Mouse (Mus musculus): ENCODE data around the gene Clasp1. TPM values are rescaled to one million over a fixed set of nuclear protein-coding genes. Genes with fewer than 3 reads are reported as not detected.

Gene Clasp1
- polyA plus RNA-seq, 1 experiment from 2014 or later: 70.0 TPM

DNA sequence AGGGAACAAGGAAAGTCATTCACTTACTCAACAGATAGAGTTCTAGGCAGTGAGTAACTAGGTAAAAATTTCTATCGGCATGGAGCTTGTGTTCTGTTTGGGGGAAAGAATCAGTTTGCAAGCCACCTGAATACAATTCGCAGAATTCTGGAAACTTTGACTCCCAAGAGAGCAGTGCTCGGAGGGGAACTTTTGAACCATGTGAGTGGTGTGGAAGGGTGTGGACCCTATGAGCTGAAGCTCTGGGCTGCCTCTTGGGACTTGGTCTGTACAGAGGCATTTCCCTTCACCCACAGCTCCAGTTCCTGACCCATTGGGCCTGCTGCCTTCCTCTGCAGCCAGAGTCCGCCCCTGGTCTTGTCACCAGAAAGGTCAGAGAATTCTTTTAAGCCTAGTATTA, 64.7 kb downstream of the Clasp1 start:
- no peak overlapping the region for H3K27ac ChIP-seq (ENCODE audit: low read depth, low read length)
- peaks cover 15% of the 10 kb centered on the region; the same call in 1 of the 2 replicates for H3K4me1 ChIP-seq (ENCODE audit: control insufficient read depth, insufficient read depth, low read length)
- no peak overlapping the region for H3K4me2 ChIP-seq (replicated peaks; ENCODE audit: low read depth, low read length)
- H3K36me3 ChIP-seq (ENCODE audit: control insufficient read depth, insufficient read depth, low read length): no peaks in the 10 kb centered on the region
- WGBS: 90% methylated on average over 4 of the region's 4 CpGs
- no peak for ATAC-seq (ENCODE audit: low FRiP score, low TSS enrichment)
- H3K9ac ChIP-seq (ENCODE audit: low read depth, low read length): no peak overlapping the region
- no peaks in the 10 kb centered on the region for H3K9me3 ChIP-seq (ENCODE audit: control insufficient read depth, low read length)
- no peaks in the 10 kb centered on the region for H3K27me3 ChIP-seq (ENCODE audit: control insufficient read depth, insufficient read depth, low read length)
- H3K4me3 ChIP-seq (ENCODE audit: low read length): no peak overlapping the region

DNA sequence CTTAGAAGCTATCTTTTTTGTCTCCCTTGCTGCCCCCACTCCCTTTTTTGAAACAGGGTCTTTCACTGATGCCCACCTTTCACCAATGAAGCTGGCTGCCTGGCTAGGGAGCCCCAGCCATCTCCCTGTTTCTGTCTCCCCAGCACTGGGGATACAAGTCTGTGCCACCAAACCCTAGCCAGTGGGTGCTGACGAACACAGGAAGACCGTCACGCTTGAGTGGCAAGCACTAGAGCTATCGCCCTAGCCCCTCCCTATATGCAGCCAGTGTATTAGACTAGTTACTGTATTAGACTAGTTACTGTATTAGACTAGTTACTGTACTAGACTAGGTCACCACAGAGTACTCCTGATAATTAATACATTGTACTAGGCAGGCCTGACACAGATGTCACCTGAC, 66.0 kb downstream of the Clasp1 start:
- no peak overlapping the region for H3K27ac ChIP-seq (ENCODE audit: low read depth, low read length)
- 61% methylated on average over 4 of the region's 4 CpGs for WGBS
- no peaks in the 10 kb centered on the region for H3K27me3 ChIP-seq (ENCODE audit: control insufficient read depth, insufficient read depth, low read length)
- no peak overlapping the region for H3K9ac ChIP-seq (ENCODE audit: low read depth, low read length)
- no peaks in the 10 kb centered on the region for H3K36me3 ChIP-seq (ENCODE audit: control insufficient read depth, insufficient read depth, low read length)
- no peak overlapping the region for H3K4me2 ChIP-seq (replicated peaks; ENCODE audit: low read depth, low read length)
- ATAC-seq (ENCODE audit: low FRiP score, low TSS enrichment): no peak
- H3K4me1 ChIP-seq (ENCODE audit: control insufficient read depth, insufficient read depth, low read length): peaks cover 15% of the 10 kb centered on the region; the same call in 1 of the 2 replicates
- no peaks in the 10 kb centered on the region for H3K9me3 ChIP-seq (ENCODE audit: control insufficient read depth, low read length)
- no peak overlapping the region for H3K4me3 ChIP-seq (ENCODE audit: low read length)

DNA sequence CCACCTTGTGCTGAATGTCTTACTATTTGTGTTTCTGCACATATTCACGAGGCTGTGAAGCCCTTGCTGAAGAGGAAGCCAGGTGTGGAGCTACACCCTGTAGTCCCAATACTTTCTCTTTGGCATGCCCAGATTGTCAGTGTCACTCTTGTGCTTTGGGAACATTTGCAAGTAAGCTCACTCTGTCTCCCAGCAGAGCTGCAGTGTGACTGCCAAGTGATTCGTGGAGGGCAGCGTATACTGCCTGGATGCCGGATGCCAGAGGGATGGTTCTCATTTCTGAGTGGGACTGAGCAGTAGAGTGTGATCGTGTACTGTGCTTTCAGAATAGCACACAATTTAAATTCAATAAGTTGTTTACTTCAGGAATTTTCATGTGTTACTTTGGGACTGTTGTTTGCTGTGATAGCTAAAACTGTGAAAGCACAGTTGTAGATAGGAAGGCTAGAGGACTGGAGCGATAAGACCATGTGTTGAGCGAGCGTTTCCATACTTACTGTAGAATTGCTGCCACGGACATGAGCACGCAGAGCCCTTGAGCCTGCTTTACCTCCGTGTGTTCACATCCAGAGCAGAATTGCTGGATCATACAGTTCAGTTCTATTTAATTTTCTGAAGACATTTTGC, 68.5 kb downstream of the Clasp1 start:
- 60% methylated on average over 11 of the region's 11 CpGs for WGBS
- peaks cover 13% of the 10 kb centered on the region for H3K36me3 ChIP-seq (ENCODE audit: control insufficient read depth, insufficient read depth, low read length)
- H3K9ac ChIP-seq (ENCODE audit: low read depth, low read length): peak overlapping the region; percentile 19; the same call in 1 of the 2 replicates
- no peak overlapping the region for H3K4me3 ChIP-seq (ENCODE audit: low read length)
- H3K27ac ChIP-seq (ENCODE audit: low read depth, low read length): no peak overlapping the region
- H3K4me1 ChIP-seq (ENCODE audit: control insufficient read depth, insufficient read depth, low read length): peaks cover 15% of the 10 kb centered on the region; the same call in 1 of the 2 replicates
- no peak for ATAC-seq (ENCODE audit: low FRiP score, low TSS enrichment)
- H3K27me3 ChIP-seq (ENCODE audit: control insufficient read depth, insufficient read depth, low read length): no peaks in the 10 kb centered on the region
- no peaks in the 10 kb centered on the region for H3K9me3 ChIP-seq (ENCODE audit: control insufficient read depth, low read length)
- 0 out of 2 replicates have a peak overlapping the region, but pooled peaks have one; percentile 10 for H3K4me2 ChIP-seq (replicated peaks; ENCODE audit: low read depth, low read length)

DNA sequence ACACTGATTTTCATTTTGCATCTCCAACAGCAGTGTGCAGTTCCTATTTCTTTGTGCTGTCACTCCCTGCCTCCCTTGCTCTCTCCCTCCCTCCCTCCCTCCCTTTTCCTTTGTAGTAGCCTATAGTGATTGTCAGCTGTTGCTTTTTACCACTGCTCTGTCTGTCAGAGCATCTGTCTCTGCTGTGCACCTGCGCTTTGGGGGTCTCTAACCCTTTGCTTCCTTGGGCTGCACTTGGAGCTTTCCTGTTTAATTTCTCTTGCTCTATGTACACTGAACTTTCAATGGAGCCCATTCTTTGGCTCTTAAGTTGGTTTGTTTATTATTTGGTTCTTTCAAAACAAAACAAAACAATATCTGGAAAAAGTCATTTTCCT, 69.0 kb downstream of the Clasp1 start:
- Histone ChIP-seq H3K36me3 (ENCODE audit: control insufficient read depth, insufficient read depth, low read length) (peaks cover 14% of the 10 kb centered on the region), H3K4me3 (ENCODE audit: low read length) (no peak overlapping the region), H3K9me3 (ENCODE audit: control insufficient read depth, low read length) (no peaks in the 10 kb centered on the region), H3K4me2 (replicated peaks; ENCODE audit: low read depth, low read length) (no peak overlapping the region), H3K9ac (ENCODE audit: low read depth, low read length) (peak overlapping the region; percentile 19; the same call in 1 of the 2 replicates), H3K4me1 (ENCODE audit: control insufficient read depth, insufficient read depth, low read length) (peaks cover 15% of the 10 kb centered on the region; the same call in 1 of the 2 replicates), H3K27ac (ENCODE audit: low read depth, low read length) (no peak overlapping the region), H3K27me3 (ENCODE audit: control insufficient read depth, insufficient read depth, low read length) (no peaks in the 10 kb centered on the region)
- 62% methylated on average over 1 of the region's 1 CpGs for WGBS
- ATAC-seq (ENCODE audit: low FRiP score, low TSS enrichment): no peak

DNA sequence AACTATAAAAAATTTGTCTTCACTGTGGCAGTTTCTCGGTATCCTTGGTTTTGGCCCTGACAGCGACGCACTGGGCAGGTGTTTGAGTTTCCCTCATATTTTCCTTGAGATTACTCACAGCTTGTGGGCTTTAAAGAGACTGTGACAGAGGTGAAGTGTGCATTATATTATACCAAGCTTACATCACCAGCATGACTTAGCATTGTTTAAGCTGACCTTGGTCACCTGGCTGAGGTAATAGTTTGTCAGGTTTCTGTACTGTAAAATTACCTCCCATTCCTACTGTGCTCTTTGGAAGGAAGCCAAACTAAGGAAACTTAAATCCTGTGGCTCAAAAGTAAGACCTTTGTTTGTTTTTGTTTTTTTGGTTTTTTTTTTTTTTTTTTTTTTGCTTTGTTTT, 69.4 kb downstream of the Clasp1 start:
- peak overlapping the region; percentile 18; the same call in 1 of the 2 replicates for H3K9ac ChIP-seq (ENCODE audit: low read depth, low read length)
- H3K27me3 ChIP-seq (ENCODE audit: control insufficient read depth, insufficient read depth, low read length): no peaks in the 10 kb centered on the region
- peak overlapping the region; percentile 6; the same call in 1 of the 2 replicates for H3K4me3 ChIP-seq (ENCODE audit: low read length)
- H3K27ac ChIP-seq (ENCODE audit: low read depth, low read length): peak overlapping the region; percentile 51; the same call in 1 of the 2 replicates
- WGBS: 54% methylated on average over 3 of the region's 3 CpGs
- H3K4me2 ChIP-seq (replicated peaks; ENCODE audit: low read depth, low read length): peak overlapping the region; percentile 55
- H3K4me1 ChIP-seq (ENCODE audit: control insufficient read depth, insufficient read depth, low read length): peaks cover 15% of the 10 kb centered on the region; the same call in 1 of the 2 replicates
- peaks cover 14% of the 10 kb centered on the region for H3K36me3 ChIP-seq (ENCODE audit: control insufficient read depth, insufficient read depth, low read length)
- ATAC-seq (ENCODE audit: low FRiP score, low TSS enrichment): no peak
- H3K9me3 ChIP-seq (ENCODE audit: control insufficient read depth, low read length): no peaks in the 10 kb centered on the region

DNA sequence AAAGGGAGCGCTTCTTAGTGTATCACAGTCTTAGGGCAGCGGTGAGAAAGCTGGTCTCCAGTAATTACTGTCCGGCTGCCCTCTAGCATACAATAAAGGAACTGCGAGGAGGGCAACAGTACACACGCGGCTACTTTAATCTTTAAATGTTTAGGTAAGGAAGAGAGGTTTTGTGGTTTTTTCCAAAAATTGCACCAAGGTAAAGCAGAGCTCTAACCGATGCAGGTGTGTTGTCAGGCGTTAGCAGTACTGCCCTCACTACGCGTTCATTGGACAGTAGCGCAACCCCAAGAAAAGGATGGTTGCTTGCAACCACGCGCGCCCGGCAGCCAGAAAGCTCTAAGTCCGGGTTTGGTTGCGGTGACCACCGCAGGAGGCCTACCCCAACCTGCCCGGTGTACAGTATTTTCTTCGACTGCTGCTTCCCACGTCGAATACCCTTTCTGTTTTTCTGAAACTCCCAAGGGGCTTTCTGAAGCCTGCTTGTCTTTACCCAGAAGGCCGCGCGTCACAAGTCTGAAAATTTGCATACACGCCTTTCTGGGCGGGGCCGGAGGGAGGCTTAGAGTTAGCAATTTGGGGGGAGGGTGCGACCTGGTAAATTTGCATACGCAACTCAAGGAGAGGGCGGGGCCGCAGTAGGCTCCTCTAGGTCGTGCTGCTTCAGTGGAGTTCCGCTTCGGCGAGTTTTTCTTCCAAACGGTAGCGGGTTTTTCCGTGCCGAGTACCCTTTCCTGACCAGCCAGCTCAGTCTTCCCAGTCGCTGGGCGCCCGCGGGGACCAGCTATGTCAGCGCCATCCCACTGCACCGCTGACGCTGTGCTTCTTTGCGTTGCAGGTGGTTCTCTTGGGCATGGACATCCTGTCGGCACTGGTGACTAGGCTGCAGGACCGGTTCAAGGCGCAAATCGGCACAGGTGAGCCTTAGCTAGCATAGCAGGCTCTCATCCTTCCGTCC, 70.4 kb downstream of the Clasp1 start:
- H3K9ac ChIP-seq (ENCODE audit: low read depth, low read length): peak overlapping the region; percentile 52
- ATAC-seq (ENCODE audit: low FRiP score, low TSS enrichment): peak; percentile 94
- peak overlapping the region; percentile 98 for H3K27ac ChIP-seq (ENCODE audit: low read depth, low read length)
- 1% methylated on average over 53 of the region's 53 CpGs for WGBS
- H3K4me2 ChIP-seq (replicated peaks; ENCODE audit: low read depth, low read length): peak overlapping the region; percentile 55
- peak overlapping the region; percentile 34 for H3K4me3 ChIP-seq (ENCODE audit: low read length)
- H3K27me3 ChIP-seq (ENCODE audit: control insufficient read depth, insufficient read depth, low read length): no peaks in the 10 kb centered on the region
- H3K36me3 ChIP-seq (ENCODE audit: control insufficient read depth, insufficient read depth, low read length): peaks cover 23% of the 10 kb centered on the region
- H3K9me3 ChIP-seq (ENCODE audit: control insufficient read depth, low read length): no peaks in the 10 kb centered on the region
- H3K4me1 ChIP-seq (ENCODE audit: control insufficient read depth, insufficient read depth, low read length): peaks cover 15% of the 10 kb centered on the region; the same call in 1 of the 2 replicates

DNA sequence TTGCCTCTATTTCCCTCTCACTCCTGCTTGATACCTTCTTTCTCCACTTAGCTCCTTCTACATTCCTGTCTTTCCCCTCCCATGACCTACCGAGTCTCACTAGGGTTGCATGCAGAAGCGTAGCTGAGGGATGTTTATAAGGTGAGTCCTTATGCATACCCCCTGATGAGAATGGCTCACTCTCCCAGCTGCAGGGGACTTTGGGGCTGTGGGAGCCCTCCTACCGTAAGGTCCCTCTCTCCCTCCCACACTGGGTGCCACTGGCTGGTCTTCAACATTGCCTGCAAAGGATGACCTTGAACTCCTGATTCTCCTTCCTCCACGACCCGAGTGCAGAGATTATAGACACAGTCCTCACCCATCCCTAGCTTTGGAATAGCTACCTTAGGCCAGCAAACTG, 71.9 kb downstream of the Clasp1 start:
- no peak overlapping the region for H3K4me2 ChIP-seq (replicated peaks; ENCODE audit: low read depth, low read length)
- H3K36me3 ChIP-seq (ENCODE audit: control insufficient read depth, insufficient read depth, low read length): peaks cover 38% of the 10 kb centered on the region
- H3K27ac ChIP-seq (ENCODE audit: low read depth, low read length): no peak overlapping the region
- no peaks in the 10 kb centered on the region for H3K9me3 ChIP-seq (ENCODE audit: control insufficient read depth, low read length)
- no peaks in the 10 kb centered on the region for H3K27me3 ChIP-seq (ENCODE audit: control insufficient read depth, insufficient read depth, low read length)
- WGBS: 95% methylated on average over 5 of the region's 5 CpGs
- no peak for ATAC-seq (ENCODE audit: low FRiP score, low TSS enrichment)
- no peak overlapping the region for H3K4me3 ChIP-seq (ENCODE audit: low read length)
- H3K4me1 ChIP-seq (ENCODE audit: control insufficient read depth, insufficient read depth, low read length): peaks cover 13% of the 10 kb centered on the region; the same call in 1 of the 2 replicates
- H3K9ac ChIP-seq (ENCODE audit: low read depth, low read length): no peak overlapping the region

DNA sequence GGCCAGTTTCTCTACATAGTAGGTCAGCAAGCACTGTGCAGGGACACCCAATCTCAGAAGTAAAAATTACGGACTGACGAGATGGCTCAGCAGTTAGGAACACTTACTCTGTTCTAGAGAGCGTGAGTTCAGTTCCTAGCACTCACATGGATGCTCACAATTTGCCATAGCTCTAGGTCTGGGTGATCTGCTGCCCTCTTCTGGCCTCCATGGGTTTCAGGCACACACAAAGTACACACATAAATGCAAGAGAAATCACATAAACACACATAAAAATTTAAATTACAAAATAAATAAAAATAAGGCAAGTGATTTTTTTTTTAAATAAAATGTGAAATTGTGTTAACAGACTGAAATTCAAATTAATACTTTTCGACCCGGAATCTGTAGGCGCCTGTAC, 77.2 kb downstream of the Clasp1 start:
- Histone ChIP-seq H3K27ac (ENCODE audit: low read depth, low read length) (no peak overlapping the region), H3K4me3 (ENCODE audit: low read length) (no peak overlapping the region), H3K27me3 (ENCODE audit: control insufficient read depth, insufficient read depth, low read length) (no peaks in the 10 kb centered on the region), H3K4me2 (replicated peaks; ENCODE audit: low read depth, low read length) (no peak overlapping the region), H3K9ac (ENCODE audit: low read depth, low read length) (no peak overlapping the region), H3K9me3 (ENCODE audit: control insufficient read depth, low read length) (no peaks in the 10 kb centered on the region; the same call in 1 of the 2 replicates), H3K4me1 (ENCODE audit: control insufficient read depth, insufficient read depth, low read length) (no peaks in the 10 kb centered on the region), H3K36me3 (ENCODE audit: control insufficient read depth, insufficient read depth, low read length) (peaks cover 66% of the 10 kb centered on the region)
- WGBS: 97% methylated on average over 6 of the region's 6 CpGs
- no peak for ATAC-seq (ENCODE audit: low FRiP score, low TSS enrichment)
